Mouse (Mus musculus) cortical plate, adult 2 months (tissue): ENCODE data around the gene Hoxa5.

ENCODE experiments used
- CTCF ChIP-seq: fragments of 200-500 bp; IDR thresholded peaks from 2 replicates; pipeline ENCODE4 v1.5.1; 2011; ENCODE audit warnings: mild to moderate bottlenecking, control low read depth, low read length; ENCODE audit not compliant: insufficient read depth; ENCODE audit errors: extremely low read depth
- POLR2A ChIP-seq: fragments of 200-500 bp; IDR thresholded peaks from 2 replicates; pipeline ENCODE4 v1.6.1; 2011; ENCODE audit warnings: mild to moderate bottlenecking, low read length, control low read depth; ENCODE audit not compliant: insufficient read depth; ENCODE audit errors: extremely low read depth

DNA sequence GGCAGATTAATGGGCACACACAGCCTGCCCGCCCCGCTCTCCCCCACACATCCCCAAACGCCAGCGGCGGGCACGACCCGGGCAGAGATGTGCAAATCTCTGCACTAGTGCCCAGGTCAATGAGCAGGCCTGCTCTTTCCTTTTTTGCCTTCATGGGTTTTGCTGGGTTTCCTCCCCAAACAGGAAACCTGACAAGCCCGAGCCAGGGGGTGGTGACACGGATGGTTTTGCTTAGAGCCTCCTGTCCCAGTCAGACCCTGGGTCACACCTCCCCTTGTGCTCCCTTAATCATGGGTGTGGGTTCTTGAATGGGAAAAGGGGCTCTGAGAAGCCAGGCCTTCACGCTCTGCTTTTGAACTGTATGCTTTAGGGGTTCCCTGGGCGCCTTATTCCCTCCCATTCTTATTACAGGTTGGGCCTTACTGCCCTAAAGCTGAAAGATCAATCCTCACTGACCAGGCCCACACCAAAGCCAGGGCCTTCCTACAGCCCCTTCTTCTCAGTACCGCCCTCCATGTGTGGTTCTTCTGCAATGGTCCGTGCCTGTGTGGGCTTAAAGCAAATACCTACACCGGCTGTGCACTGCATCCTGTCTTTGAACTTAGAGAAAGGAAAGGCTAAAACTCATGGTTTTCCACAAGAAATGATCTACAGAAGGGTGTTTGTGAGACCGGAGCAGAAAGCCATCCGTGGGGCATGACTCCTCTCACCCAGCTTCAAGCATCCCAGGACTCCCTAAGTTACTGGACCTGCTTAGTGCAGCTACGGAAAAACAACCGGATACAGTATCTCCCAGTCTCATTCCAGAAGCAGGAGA lies 4.7 kb upstream of the Hoxa5 start:
- no peak for TF ChIP-seq CTCF
- TF ChIP-seq POLR2A = no peak
